Mouse (Mus musculus) ES-E14 (cell line): ENCODE results near the gene Nhsl1.
A peak's percentile ranks its signal among the peaks of the same experiment; 100 is the strongest.

Experiments used
- ZC3H11A ChIP-seq: IDR thresholded peaks from 2 replicates; pipeline ENCODE4 v1.6.1; 2012; ENCODE audit warnings: low read depth, mild to moderate bottlenecking, inconsistent platforms, low read length, borderline replicate concordance
- ZNF384 ChIP-seq: IDR thresholded peaks from 2 replicates; pipeline ENCODE4 v1.6.1; 2012; ENCODE audit warnings: low read depth, low read length, inconsistent platforms

DNA sequence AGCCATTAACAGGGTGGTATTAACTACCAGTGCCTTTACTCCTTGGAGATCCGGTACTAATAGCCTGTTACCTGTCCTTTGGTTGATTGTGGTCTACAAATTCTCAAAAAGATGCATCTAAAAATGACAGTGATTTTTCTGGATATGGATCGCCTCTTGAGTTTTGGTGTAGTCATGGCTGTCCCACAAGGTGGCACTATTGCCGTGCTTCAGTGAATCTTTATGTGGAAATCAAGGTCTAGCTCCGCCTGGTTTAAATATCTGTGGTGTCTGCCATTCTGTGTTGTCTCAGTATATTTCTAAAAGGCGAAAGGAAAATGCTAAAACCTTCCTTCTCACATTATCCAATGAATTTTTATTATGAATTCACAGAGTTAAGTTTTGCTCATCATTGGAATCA lies 72.8 kb downstream of the Nhsl1 start:
- TF ChIP-seq ZNF384 (no peak), ZC3H11A (peak; percentile 1; the same call in 1 of the 2 replicates)
